Mouse (Mus musculus) ES-E14 (cell line): Measurements from ENCODE around the gene Brca2.

ENCODE experiments used
- CHD2 ChIP-seq: IDR thresholded peaks from 2 replicates; pipeline ENCODE4 v1.6.1; 2014; ENCODE audit warnings: mild to moderate bottlenecking, low read depth, low read length, inconsistent platforms
- HCFC1 ChIP-seq: IDR thresholded peaks from 2 replicates; pipeline ENCODE4 v1.6.1; 2012; ENCODE audit warnings: low read length, inconsistent platforms, borderline replicate concordance; ENCODE audit not compliant: insufficient read depth
- MAFK ChIP-seq: IDR thresholded peaks from 2 replicates; pipeline ENCODE4 v1.6.1; 2014; ENCODE audit warnings: mild to moderate bottlenecking, low read depth, low read length, inconsistent platforms; ENCODE audit not compliant: insufficient read depth
- ZC3H11A ChIP-seq: IDR thresholded peaks from 2 replicates; pipeline ENCODE4 v1.6.1; 2012; ENCODE audit warnings: low read depth, mild to moderate bottlenecking, inconsistent platforms, low read length, borderline replicate concordance
- ZNF384 ChIP-seq: IDR thresholded peaks from 2 replicates; pipeline ENCODE4 v1.6.1; 2012; ENCODE audit warnings: low read depth, low read length, inconsistent platforms

- TF ChIP-seq ZC3H11A (no peak), CHD2 (no peak), MAFK (no peak), HCFC1 (no peak), ZNF384 (no peak)
These were observed 45.1 kb upstream of the Brca2 start for GRCm38 (mm10) chr5:150477364-150477763.
